Mouse (Mus musculus) heart, postnatal 0 days (tissue): ENCODE measurements at regions not wholly inside any gene's neighbourhood (a gene's known extent, or its start where the extent isn't known, plus 50 kb on each side); places are given as distances from the start of the nearest gene placed in this dataset.

Experiments
- ATAC-seq: fragments of 200-750 bp; cut with Nextera tagmentation; 2 replicates; pipeline ENCODE4 v1.8.0; 2017; ENCODE audit warnings: low read depth, moderate number of reproducible peaks, moderate library complexity; ENCODE audit not compliant: insufficient read depth
- DNase-seq: peaks from one replicate; pipeline ENCODE4 v3.0.0-alpha.2; 2016; ENCODE audit warnings: low spot score
- H3K27ac ChIP-seq: fragments of 300-500 bp; sonication (generic); 2 replicates; pipeline ENCODE4 v1.5.1; 2014; ENCODE audit warnings: low read depth, mild to moderate bottlenecking
- H3K27me3 ChIP-seq: fragments of 300-500 bp; sonication (generic); 2 replicates; pipeline ENCODE4 v1.6.1; 2014; ENCODE audit warnings: low read length, mixed read lengths; ENCODE audit not compliant: control insufficient read depth, insufficient read depth
- H3K36me3 ChIP-seq: fragments of 300-500 bp; sonication (generic); replicated peaks from 2 replicates; pipeline ENCODE4 v1.6.1; 2014; ENCODE audit warnings: low read length, mixed read lengths; ENCODE audit not compliant: control insufficient read depth, insufficient read depth
- H3K4me1 ChIP-seq: fragments of 300-500 bp; sonication (generic); 2 replicates; pipeline ENCODE4 v1.6.1; 2014; ENCODE audit warnings: antibody characterized with exemption; ENCODE audit not compliant: control insufficient read depth, insufficient read depth
- H3K4me2 ChIP-seq: fragments of 300-500 bp; sonication (generic); 2 replicates; pipeline ENCODE4 v1.6.1; 2014; ENCODE audit warnings: low read depth, mild to moderate bottlenecking, low read length, moderate library complexity
- H3K4me3 ChIP-seq: fragments of 300-500 bp; sonication (generic); 2 replicates; pipeline ENCODE4 v1.5.1; 2014; ENCODE audit warnings: low read depth, low read length
- H3K9ac ChIP-seq: fragments of 300-500 bp; sonication (generic); replicated peaks from 2 replicates; pipeline ENCODE4 v1.6.1; 2014; ENCODE audit warnings: low read depth, low read length, mixed read lengths
- H3K9me3 ChIP-seq: fragments of 300-500 bp; sonication (generic); replicated peaks from 2 replicates; pipeline ENCODE4 v1.6.1; 2016; ENCODE audit warnings: low read length; ENCODE audit not compliant: control insufficient read depth
- CTCF ChIP-seq: IDR thresholded peaks from 2 replicates; pipeline ENCODE4 v1.5.1; 2016; ENCODE audit warnings: antibody characterized with exemption, control low read depth, low read depth
- EP300 ChIP-seq: IDR thresholded peaks from 2 replicates; pipeline ENCODE4 v1.6.1; 2016; ENCODE audit warnings: antibody characterized with exemption, low read depth
- WGBS: fragments of 180-500 bp; shearing (Covaris S2); extraction: QIAGEN DNeasy Blood & Tissue Kit; methylation state at CpG from one replicate; pipeline ENCODE4 v1.1.7; 2014; 5-methylcytosine and 5-hydroxymethylcytosine counted together

GRCm38 (mm10) chr10:24409976-24410375 is 185.3 kb upstream of the Ccn2 start:
- H3K4me3 ChIP-seq, result no peak overlapping the region
- ATAC-seq, result peak; percentile 73; the same call in 1 of the 2 replicates
- DNase-seq, result peak; percentile 66
- no peaks in the 10 kb centered on the region for H3K36me3 ChIP-seq
- H3K4me2 ChIP-seq, result no peak overlapping the region
- H3K27me3 ChIP-seq, result no peaks in the 10 kb centered on the region
- H3K27ac ChIP-seq, result no peak overlapping the region
- H3K4me1 ChIP-seq, result no peaks in the 10 kb centered on the region
- no peak overlapping the region for H3K9ac ChIP-seq
- WGBS, result 22% methylated on average over 1 of the region's 1 CpGs
- TF ChIP-seq CTCF (peak; percentile 88), EP300 (no peak)
- no peaks in the 10 kb centered on the region for H3K9me3 ChIP-seq

DNA sequence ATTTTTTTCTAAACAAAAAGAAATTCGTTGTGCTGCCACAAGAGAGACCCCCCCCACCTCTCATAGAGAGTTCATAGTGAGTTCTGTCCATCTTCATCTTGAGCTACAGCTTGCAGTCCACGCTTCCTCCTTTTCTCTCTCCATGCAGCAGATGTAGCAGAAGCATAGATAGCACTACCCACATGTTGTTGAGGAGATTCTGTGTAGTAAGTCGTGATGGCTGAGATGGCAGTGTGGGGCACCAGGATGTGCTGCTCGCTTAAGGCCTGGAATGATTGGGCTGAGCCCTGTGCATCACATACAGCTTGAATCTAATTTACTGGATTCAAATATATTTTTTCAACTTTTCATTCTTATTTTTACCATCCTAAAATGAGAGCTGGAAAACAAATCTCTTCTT is 184.4 kb upstream of the Ccn2 start:
- H3K4me1 ChIP-seq, result no peaks in the 10 kb centered on the region
- no peak for DNase-seq
- no peak for TF ChIP-seq CTCF
- no peak for TF ChIP-seq EP300
- no peak overlapping the region for H3K27ac ChIP-seq
- H3K27me3 ChIP-seq, result no peaks in the 10 kb centered on the region
- no peak overlapping the region for H3K4me2 ChIP-seq
- no peak overlapping the region for H3K4me3 ChIP-seq
- ATAC-seq, result no peak
- WGBS, result 88% methylated on average over 4 of the region's 4 CpGs
- no peaks in the 10 kb centered on the region for H3K36me3 ChIP-seq
- no peaks in the 10 kb centered on the region for H3K9me3 ChIP-seq
- no peak overlapping the region for H3K9ac ChIP-seq

DNA sequence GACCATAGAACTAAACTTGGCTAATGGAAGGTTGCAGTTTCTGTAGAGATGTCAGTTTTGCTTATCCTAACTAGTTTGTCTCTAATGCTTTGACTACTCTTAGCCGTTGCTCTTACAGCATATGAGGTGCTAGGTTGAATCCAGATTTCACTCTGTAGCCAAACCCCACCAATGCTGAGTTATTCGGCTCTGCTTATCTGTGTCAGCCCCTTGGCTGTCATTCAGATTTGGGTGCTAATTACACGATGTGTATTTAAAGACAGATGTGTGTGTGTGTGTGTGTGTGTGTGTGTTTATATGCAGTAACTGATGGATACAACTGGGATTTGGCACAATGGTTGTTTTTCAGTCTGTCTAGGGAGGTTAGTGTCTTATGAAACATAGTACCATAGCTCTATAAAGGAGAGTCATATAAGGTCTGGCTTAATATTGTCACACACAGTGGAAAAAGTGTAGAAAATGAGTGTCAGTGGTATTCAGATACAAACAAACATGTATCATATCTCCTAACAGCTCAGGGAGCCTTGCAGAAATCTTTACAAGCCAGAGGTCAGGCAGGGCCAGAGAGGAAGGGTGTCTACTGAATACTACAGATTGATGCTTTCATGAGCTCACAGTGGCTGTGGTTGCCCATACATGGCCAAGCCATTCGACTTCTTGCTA is 172.6 kb upstream of the Ccn2 start:
- ATAC-seq (no peak), DNase-seq (no peak)
- TF ChIP-seq EP300 (no peak), CTCF (no peak)
- Histone ChIP-seq H3K9me3 (no peaks in the 10 kb centered on the region), H3K4me2 (no peak overlapping the region), H3K27me3 (no peaks in the 10 kb centered on the region), H3K4me3 (no peak overlapping the region), H3K9ac (no peak overlapping the region), H3K36me3 (no peaks in the 10 kb centered on the region), H3K27ac (no peak overlapping the region), H3K4me1 (peaks cover 6% of the 10 kb centered on the region; the same call in 1 of the 2 replicates)
- WGBS, result 29% methylated on average over 4 of the region's 4 CpGs

GRCm38 (mm10) chr10:24433737-24434367 is 161.4 kb upstream of the Ccn2 start:
- Histone ChIP-seq H3K36me3 (no peaks in the 10 kb centered on the region), H3K9ac (no peak overlapping the region), H3K27me3 (no peaks in the 10 kb centered on the region), H3K27ac (no peak overlapping the region), H3K4me1 (no peaks in the 10 kb centered on the region), H3K4me3 (no peak overlapping the region), H3K4me2 (no peak overlapping the region), H3K9me3 (no peaks in the 10 kb centered on the region)
- ATAC-seq, result no peak
- TF ChIP-seq EP300 (no peak), CTCF (no peak)
- DNase-seq, result peak; percentile 8

DNA sequence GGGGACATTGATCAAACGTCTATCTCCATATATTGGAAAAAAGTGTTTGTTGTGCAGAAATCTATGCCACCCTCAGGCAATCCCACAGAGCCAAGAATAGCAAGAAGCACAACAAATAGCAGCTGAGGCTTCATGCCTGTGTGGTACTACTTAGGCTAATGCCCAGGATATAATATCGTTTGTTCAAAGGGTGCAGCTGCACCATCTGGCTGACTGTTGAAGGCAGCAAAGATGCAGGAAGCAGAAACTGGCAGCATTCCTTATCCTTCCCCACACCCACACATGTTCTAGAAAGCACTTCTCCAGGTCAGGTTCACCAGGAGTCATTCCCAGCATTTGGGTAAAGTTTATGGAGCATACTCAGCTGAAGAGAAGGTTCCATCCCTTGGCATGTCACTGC is 158.1 kb upstream of the Ccn2 start:
- no peak overlapping the region for H3K4me3 ChIP-seq
- WGBS, result 67% methylated on average over 2 of the region's 2 CpGs

DNA sequence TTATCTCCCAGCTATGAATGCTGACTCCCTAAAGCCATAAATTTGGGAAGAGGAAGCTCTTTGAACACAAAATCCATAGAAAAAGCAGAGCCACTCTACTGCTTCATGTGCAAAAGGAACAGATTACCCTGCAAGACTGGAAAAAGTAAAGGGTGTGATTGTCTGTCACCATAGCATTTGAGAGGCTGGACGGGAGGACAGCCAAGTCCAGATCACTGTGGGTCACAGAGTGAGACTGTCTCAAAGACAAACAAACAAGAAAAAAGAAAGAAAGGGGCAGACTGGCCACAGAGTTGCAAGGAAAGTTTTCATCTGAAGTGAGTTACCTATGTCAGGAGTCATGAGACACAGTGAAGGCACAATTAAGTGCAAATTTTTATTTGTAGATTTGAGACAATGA is 150.7 kb upstream of the Ccn2 start:
- TF ChIP-seq CTCF, result no peak
- no peak for TF ChIP-seq EP300
- no peaks in the 10 kb centered on the region for H3K9me3 ChIP-seq
- H3K4me2 ChIP-seq, result no peak overlapping the region
- 13% methylated on average over 1 of the region's 1 CpGs for WGBS
- DNase-seq (no peak), ATAC-seq (no peak)
- no peaks in the 10 kb centered on the region for H3K36me3 ChIP-seq
- H3K27me3 ChIP-seq, result no peaks in the 10 kb centered on the region
- no peak overlapping the region for H3K4me3 ChIP-seq
- H3K27ac ChIP-seq, result peak overlapping the region; percentile 54
- H3K4me1 ChIP-seq, result peaks cover 28% of the 10 kb centered on the region
- H3K9ac ChIP-seq, result no peak overlapping the region

More for the DNA sequence above, 158.1 kb upstream of the Ccn2 start:
- no peak overlapping the region for H3K9ac ChIP-seq
- no peak overlapping the region for H3K27ac ChIP-seq
- TF ChIP-seq CTCF, result no peak
- TF ChIP-seq EP300, result no peak
- no peaks in the 10 kb centered on the region for H3K36me3 ChIP-seq
- H3K4me2 ChIP-seq, result no peak overlapping the region
- no peaks in the 10 kb centered on the region for H3K9me3 ChIP-seq
- DNase-seq, result no peak
- H3K4me1 ChIP-seq, result no peaks in the 10 kb centered on the region
- no peaks in the 10 kb centered on the region for H3K27me3 ChIP-seq
- no peak for ATAC-seq
